Mouse (Mus musculus): Measurements from ENCODE around the gene Eif4a1.
"Not testable (repeated sequence)": the region's sequence is repeated elsewhere in the genome, so short reads cannot be mapped to it uniquely, and the experiment has no call there.

Eif4a1 gene

DNA sequence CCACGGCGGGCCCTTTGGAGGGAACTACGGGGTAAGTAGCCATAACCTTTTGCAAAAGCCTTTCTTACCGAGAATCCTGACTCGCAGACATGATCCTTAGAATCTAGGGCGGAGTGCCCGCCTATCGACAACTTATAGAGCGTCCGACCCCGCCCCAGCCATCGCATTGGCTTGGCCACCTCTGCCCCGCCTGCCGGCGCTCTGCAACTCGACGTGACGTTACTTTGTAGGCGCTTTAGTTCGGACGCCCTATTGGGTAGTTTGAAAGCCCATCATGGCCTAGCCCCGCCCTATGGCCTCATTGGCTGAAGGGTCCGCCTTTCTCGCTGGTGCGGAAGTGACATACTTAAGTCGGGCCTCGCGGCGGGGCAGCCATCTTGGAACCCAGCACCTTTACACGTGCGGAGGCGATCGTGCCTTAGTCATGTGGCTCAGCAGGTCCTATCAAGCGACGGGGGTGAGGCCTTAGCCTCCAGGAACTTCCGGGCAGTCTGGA is at the start of gene Eif4a1:
Eif4a1 (minus strand) TSS at position 213 of the 496 bp plus-strand sequence.
- DNase-seq (ENCODE audit: low spot score in 2 of 2): peak; percentile 100

DNA sequence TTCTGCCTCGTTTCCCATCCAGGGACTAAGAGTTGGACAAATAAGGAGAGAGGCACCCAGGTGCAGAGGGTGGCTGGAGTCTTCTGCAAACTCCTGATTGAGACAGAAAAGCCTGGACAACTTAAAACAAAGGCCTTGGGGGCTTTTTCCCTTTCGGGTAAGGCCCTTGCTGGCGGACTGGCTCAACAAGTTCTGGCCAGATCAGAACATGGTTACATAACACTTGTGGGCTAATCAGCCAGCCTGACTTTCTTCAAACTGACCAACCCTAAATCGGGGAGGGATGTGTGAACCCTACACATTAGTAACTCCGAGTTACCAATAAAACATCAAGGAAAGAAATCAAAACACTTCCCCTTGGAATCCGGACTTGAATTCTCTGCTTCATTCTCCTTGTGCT is 48.6 kb upstream of the Eif4a1 start:
- DNase-seq (ENCODE audit: low spot score in 2 of 2): no peak

DNA sequence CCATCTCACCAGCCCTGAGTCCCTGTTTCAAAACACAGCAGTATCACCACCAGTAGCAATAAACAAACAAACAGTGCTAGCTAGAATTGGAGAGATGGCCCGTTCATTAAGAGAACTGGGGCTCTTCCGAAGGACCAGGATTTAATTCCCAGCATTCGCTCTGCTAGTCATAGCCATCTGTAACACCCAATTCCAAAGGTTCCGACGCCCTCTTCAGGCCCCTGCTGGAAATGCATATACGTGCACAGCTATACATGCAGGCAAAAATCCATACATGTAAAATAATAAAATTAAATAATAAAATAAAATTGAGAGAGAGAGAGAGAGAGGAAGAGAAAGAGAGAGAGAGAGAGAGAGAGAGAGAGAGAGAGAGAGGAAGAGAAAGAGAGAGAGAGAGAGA is 47.2 kb upstream of the Eif4a1 start:
- DNase-seq (ENCODE audit: low spot score in 2 of 2): no peak

DNA sequence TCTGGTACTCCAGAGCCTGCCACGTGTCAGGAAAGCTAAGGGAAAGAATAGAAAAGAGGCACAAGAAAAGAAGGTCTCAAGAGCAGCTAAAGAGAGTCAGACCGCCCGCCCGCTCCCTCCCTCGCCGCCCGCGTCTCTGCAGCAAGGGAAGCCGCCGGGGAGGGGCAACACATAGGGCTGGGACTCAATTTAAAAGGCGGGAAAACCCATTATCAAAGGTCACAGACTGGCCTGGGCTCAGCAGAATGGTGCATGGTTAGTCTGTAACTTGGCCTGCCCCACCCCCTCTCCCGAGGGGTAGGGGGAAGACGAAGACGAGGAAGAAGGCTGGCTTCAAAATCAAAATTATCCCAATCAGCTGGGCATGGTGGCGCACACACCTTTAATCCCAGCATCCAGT is 46.4 kb upstream of the Eif4a1 start:
- DNase-seq (ENCODE audit: low spot score in 2 of 2): no peak

DNA sequence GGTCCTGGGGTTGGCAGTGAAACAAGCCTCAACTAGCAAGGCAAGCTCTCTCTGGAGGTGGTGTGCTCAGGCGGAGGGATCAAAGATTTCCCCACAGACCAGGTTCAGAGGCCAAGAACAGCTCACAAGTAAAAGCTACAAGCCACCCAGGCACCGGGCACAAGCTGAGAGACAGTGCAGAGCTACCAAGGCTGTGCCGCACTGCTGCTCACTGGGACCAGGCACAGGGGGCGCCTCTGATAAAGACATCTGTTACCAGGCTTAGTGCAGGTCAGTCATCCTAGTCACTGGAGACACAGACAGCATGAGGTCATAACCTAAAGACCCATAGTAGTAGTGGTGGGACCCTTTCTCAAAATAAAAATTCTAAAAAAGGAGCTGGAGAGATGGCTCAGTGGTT is 44.7 kb upstream of the Eif4a1 start:
- DNase-seq (ENCODE audit: low spot score in 2 of 2): no peak

DNA sequence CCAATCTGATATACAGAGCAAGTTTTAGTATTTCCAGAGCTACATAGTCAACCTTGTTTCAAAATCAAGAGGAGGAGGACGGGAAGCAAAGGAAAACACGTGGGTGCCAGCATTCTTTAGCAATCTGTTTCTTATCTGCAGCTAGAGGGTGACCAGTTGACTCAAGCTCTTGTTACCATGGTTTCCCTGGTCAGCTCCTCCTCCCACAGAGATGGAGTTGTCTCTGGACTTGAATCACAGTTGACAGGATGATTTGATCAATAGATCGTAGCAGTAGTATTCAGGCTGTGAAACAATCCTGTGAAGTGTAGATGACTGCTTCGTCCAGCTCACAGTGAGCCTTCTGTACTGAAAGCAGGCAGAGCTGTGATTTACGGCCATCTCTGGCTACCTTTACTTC is 43.7 kb upstream of the Eif4a1 start:
- DNase-seq (ENCODE audit: low spot score in 2 of 2): no peak

DNA sequence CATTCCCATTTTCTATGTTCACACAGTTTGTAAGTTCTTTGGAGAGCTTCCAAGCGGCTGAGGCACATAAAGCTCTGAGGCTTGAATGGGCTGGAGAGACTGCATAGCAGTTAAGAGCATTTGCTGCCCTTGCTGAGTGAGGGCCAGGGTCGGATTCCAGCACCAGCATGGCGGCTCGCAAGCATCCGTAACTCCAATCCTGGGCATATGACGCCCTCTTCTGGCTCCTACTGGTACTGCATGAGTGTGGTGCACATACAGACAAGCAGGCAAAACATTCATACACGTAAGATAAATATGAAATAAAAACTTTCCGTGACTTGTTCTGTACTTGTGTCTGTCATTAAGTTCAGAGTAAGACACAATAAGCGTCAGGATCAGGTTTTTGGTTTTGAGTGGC is 43.3 kb upstream of the Eif4a1 start:
- peak in 1 of 2 experiments; percentile 40 for DNase-seq (ENCODE audit: low spot score in 2 of 2)

DNA sequence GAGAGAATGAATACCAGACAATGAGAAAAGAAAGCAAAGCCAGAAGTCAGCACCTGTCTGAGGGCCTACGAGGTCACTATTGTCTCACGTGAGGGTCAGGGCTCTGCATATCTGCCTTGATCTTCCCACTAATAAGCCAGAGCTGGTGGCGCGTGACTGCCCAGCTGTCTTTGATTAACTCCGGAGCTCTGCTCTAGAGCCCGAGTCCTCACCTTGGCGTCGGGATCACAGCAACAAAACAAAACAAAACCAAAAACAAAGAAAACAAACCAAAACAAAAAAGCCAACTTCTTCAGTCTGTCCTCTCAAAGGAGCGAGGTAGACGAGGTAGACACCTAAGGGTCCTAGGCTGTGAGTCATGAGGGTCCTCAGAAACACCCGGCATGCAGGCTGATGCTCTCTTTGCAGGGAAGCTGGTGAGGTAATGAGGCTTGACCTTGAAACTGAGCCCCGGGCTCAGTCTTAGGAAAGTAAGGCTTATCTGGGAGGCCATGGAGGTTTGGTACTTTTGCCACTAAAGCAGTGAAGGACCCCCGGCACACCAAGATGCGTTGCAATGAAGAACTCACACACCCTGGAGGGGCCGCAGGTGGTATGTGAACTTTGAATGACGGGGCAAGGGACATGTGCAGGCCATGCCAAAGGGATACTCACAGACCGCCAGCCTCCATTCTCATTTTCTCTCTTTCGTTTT is 42.6 kb upstream of the Eif4a1 start:
- DNase-seq (ENCODE audit: low spot score in 2 of 2): no peak

DNA sequence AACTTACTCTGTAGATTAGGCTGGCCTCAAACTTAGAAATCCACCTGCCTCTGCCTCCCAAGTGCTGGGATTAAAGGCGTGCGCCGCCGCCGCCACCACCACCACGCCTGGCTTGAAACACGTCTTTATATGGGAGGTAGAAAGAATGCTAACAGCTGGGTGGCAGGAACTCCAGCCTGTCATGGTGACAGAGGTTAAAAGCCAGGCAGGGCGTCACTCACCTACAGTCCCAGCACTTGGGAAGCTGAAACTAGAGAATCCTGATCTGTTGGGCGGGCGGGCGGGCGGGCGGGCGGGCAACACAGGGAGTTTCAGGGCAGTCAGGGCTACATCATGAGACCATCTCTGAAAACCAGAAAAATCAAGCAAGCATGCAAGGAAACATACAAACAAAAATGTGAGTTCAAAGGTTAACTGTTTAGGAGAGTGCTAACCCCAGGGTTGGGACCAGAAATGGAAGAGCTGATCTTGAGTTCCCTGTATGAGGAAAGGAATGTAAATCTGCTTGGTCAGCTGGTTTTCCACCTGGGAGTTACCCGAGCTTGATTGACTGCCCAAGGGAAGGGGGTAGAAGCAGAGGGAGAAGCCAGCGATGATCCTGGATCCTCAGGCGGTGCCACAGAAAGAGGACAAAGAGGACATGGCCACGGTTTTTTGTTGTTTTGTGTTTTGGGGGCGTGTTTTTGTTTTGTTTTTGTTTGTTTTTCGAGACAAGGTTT is 40.9 kb upstream of the Eif4a1 start:
- DNase-seq (ENCODE audit: low spot score in 2 of 2): no peak

DNA sequence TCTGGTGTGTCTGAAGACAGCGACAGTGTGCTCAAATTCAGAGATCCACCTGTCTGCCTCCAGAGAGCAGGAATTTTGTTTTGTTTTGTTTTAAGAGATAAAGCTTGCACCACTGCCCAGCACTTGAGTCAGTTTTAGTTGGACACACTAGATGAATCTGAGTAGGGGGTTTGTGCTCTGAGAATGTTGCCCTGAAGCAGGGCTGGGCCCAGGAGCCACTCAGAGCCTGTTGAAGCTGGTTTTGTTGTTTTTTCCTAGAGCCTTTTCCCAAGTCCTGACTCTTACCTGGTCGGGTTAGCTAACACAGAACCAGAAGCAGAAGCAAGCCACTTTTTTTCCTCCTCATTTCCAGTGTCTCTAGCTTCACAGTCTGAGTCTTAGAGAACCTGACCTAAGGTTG is 38.9 kb upstream of the Eif4a1 start:
- DNase-seq (ENCODE audit: low spot score in 2 of 2): no peak

DNA sequence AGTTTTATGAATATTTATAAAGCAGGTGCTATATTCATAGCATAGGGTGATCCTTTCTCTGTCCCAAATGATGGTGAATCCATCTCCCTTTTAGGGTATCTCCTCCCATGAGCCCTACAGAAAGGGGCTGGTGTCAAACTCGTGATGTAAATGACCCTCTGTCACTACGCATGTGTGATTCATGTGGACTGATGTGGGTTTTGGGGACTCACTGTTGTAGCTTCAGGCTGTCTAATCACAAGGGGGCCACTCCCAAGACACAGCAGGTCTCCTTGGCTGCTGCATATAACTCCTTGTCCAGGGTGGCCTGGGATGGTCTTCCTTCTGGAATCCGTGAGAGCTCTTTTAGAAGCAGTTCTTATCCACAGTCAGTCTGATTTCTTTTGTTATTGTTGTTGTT is 38.2 kb upstream of the Eif4a1 start:
- no peak for DNase-seq (ENCODE audit: low spot score in 2 of 2)

DNA sequence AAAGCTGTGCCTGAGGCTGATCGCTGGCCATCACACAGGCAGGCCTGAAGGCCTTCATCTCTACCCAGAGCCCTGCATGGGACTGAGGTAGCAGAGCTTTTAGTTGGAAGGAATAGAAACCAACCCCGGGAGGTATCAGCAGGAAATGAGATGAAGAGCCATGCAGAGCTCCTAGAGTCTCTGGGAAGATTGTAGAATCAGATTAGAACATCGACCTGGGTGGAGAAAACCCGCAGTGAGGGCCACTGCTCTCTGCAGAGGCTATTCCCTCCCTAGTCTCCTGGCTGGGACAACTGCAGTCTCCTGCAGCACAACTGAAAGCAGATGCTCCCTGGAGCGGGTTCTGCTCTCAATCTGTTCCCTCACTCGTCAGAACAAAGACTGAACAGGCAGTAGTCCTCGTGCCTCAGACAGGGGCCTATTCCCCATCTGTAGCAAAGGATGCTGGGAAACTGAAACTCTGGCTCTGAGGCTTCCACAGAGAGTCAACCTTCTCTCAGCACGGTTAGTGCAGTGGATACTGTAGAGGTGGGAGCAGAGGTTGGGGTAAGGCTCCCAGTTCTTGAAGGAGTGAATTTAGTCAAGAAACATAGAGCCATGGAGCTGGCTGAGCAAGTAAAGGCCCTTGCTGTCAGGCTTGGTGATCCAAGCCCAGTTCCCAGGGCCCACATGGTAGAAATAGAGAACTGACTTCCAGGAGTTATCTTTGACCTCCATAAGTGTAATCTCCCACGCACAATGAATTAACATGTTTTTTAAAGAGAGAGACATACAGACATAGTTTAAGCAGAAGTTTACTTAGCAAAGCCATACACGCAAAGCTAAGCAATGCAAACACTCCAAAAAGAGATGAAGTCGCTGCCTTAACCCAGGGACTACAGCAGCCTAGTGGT is 37.6 kb upstream of the Eif4a1 start:
- DNase-seq (ENCODE audit: low spot score in 2 of 2): no peak

DNA sequence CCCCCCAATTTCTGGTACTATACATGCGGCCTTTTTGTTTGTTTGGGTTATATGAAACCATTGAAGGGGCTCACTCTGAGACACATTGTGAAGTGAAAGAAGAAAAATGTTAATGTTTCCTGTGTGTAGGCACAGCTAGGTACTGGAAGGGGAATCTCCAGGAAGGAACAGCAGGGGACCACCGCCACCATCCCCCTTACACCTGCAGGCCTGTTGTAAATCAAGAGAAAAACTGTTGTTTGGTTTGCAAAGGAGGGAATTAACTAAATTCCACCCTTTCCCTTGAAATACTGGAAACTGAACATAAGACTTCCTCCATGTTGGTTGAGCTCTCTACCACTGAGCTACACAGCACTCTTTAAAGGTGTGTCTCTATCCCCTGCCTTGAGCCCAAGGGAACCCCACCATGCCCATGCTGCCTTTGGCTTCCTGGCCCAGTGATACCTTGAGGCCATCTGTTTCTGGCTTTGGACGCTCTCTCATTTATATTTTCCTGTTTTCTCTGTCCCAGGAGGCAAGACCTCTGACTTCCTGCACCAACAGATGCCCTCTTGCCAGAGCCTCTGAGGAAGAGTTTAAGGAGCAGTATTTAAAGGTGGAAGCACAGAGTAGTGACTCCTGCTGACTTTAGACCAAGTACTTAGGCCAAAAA is 36.5 kb upstream of the Eif4a1 start:
- DNase-seq (ENCODE audit: low spot score in 2 of 2): no peak

DNA sequence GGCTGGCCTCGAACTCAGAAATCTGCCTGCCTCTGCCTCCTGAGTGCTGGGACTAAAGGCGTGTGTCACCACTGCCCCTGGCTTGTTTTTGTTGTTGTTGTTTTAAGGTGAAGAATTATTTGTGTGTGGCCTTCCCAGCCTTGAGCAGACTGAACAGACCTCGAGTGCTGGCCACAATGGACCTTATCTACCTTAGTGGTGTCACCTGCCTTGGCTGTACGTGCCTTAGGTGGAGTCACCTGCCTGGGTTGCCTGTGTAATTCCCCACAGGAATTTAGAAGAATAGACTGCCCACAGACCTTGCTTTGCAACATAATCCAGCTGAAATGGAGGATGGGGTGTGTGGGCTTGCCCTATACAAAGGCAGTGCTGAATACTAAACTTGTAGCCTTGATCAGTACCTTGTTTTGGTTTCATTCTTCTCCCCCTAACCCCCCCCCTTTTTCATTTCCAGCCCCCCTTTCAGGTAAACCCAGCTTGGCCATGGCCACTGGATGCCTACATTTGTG is 35.7 kb upstream of the Eif4a1 start:
- no peak for DNase-seq (ENCODE audit: low spot score in 2 of 2)

DNA sequence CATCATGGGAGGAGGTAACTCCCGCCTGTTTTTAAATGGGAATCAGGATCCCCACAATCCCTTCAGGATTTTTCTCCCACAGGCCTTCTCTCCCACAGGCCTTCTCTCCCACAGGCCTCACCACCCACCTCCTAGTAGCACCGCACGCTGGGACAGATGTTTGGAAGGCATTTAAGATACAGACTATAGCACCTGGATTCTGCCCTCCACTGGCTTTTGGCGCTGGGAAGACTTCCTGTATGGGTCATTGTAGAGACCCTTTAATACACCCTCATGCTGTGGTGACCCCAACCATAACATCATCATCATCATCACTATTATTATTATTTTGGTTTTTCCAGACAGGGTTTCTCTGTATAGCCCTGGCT is 35.2 kb upstream of the Eif4a1 start:
- no peak for DNase-seq (ENCODE audit: low spot score in 2 of 2)

DNA sequence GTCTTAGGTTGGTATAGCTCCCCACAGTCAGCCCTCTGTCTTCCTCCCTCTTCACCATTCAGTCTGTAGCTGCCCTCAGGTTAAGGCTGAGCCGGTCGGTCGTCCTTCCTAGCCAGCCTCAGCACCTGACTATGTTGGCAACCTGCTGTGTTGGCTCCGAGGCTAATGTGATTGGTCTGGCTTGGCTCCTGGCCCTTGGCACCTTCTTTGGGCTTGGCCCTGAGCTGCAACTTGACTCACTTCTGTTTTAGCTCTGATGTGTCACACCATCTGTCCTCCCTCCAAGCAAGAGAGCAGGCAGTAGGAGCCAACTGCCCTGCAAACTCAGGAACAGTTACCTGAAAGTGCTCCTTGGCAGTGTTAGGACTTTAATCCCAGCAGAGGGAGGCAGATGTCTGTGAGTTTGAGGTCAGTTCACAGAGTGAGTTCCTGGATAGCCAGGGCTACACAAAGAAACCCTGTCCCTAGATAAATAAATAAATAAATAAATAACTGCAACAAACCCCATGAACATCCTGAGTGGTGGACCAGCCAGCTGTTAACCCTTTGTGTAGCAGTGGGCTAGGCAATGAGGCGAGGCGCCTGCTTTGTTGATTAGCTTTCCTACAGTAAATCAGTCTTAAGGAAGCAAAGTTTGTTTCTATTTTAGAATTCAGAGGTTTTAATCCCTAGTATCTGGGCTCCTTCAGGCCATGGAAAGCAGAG is 34.7 kb upstream of the Eif4a1 start:
- peak in 1 of 2 experiments; percentile 81 for DNase-seq (ENCODE audit: low spot score in 2 of 2)

DNA sequence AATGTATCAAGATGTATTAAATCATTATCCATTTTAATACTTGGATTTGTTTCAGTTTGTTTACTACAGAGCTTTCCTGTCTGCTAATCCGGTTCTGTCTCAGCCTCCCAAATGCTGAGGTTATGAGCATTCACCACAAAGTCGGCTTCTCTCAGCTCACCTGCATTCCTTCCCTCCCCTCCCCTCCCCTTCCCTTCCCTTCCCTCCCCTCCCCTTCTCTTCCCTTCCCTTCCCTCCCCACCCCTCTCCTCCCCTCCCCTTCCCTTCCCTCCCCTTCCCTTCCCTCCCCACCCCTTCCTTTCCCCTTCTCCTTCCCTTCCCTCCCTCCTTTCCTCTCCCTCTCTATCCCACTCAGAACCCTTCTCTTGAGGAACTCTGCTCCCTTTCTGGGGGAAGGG is 32.4 kb upstream of the Eif4a1 start:
- no peak for DNase-seq (ENCODE audit: low spot score in 2 of 2)

DNA sequence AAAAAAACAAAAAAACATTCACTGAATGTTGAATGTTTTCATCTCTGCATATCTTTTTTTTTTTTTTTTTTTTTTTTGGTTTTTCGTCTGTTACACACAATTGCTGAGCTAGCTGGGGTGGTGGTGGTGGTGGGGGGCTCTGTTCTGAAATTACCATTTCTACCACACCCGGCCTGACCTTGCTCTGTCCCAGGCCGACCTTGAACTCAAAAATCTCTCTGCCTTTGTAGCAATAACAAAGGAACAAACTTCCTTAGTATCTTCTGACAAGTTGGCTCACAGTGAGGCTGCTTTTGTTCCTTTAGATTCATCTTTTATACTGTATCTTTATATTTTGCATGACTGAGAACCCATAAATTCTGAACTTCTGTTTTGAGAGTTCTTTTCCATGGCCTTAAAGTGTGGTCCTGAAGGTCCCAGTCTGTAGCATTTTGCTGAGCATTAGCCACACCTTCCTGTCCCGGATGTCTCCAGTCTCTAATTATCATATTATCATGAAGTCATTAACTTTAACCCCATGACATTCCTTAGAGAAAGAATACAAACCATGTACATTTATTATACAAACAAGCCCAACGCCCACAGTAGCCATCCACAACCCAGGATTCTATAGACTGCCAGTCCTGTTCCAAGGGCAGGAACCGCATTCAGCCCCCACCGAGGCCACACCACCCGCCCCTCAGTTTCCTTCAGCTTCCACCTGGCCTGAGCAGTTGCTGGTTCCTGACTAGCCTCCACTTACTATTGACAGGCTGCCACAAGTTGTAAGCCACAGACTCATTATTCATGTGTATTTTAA is 31.8 kb upstream of the Eif4a1 start:
- DNase-seq (ENCODE audit: low spot score in 2 of 2): no peak

DNA sequence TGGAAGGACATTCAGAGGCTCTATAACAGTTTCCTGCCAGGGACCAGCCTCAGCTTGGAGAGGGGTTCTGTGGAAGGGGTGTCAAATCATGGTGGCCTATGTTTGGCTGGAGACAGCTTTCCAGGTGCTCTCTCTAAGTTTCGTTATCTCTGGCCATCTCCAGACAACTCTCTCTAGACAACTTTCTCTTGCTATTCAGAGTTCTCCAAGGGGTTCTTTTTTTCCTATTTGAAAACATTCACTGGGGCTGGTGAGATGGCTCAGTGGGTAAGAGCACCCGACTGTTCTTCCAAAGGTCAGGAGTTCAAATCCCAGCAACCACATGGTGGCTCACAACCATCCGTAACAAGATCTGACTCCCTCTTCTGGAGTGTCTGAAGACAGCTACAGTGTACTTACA is 31.2 kb upstream of the Eif4a1 start:
- not testable (repeated sequence) for DNase-seq (ENCODE audit: low spot score in 2 of 2)

DNA sequence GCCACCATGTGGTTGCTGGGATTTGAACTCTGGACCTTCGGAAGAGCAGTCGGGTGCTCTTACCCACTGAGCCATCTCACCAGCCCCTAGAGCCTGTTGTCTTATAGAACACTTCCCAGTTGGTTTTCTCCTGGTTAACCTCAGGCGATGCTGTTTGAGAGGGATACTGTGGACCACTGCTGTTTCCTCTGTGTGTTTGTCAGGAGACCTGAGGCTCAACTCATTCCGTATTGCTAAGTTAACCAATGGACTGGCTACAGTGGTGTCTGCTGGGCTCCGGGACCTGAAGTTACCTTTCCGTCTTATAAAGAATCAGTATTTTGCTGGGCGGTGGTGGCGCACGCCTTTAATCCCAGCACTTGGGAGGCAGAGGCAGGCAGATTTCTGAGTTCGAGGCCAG is 30.7 kb upstream of the Eif4a1 start:
- not testable (repeated sequence) for DNase-seq (ENCODE audit: low spot score in 2 of 2)
